Mouse (Mus musculus): ENCODE data around the gene Ifnar1. TPM values are rescaled to one million over a fixed set of nuclear protein-coding genes. Genes with fewer than 3 reads are reported as not detected.
"Not testable (repeated sequence)": the region's sequence is repeated elsewhere in the genome, so short reads cannot be mapped to it uniquely, and the experiment has no call there.

Ifnar1 gene
- 10 to 100 TPM in 1 of 4 experiments, 1 to 10 TPM in 3; 8.4 to 10.3 (median 8.6) TPM for total RNA-seq (2022)

DNA sequence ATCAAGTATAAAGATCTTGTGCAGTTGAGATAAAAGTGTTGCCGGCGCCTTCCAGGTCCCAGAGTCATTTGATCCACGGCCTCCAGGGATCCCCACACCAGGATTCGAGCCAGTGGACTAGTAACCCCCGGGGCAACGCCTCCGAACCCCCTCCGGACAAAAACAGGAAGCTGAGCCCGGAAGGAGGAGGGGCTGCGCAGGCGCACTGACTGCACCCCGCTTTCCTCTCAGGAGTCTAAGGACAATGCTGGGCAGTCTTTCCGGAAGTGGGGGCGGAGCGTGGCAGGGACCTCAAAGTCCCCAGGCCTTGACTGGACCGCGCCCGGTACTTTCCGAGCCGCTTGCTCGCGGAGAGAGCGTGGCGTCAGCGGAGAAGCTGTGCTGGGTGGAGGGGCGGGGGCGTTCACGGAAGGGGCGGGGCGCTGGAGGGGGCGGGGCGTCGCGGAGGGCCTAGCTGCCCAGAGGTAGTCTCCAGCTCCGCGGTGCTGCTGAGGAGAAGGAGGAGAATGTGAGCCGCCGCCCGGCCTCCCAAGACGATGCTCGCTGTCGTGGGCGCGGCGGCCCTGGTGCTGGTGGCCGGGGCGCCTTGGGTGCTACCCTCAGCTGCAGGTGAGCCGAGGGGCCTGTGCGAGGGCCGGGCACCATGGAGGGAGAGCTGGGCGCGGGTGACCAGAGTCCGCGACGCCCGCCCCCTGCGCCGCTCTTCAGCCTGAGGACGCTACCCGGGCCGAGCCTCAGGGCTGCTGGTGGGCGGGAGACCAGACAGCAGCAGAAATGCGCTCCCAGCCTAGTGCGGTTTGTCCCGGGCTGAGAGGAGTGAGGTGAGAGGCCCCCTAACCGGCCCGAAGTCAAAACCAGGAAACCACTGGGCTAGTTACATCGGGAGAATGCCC is at the start of gene Ifnar1:
Gene Ifnar1 (plus strand): TSS at position 431 of the 893 bp plus-strand sequence.
- peak; percentile 98 to 99 for DNase-seq (ENCODE audit: low spot score in 2 of 2)

DNA sequence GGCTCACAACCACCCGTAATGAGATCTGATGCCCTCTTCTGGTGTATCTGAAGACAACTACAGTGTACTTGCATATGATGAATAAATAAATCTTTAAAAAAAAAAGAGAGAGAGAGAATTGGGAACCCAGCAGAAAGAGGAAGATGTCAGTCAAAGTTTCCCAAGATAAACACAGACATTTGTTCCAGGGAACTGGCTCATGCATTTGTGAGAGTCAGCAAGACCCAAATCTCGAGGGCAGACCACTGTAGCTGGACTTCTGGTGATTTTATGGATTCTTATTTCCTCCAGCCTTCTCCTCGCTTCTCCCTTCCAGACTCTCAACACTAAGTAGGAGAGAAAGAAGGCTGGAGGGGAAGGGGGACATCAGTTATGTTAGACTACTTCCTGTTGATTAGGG is 47.0 kb upstream of the Ifnar1 start:
- DNase-seq (ENCODE audit: low spot score in 2 of 2) = no peak

DNA sequence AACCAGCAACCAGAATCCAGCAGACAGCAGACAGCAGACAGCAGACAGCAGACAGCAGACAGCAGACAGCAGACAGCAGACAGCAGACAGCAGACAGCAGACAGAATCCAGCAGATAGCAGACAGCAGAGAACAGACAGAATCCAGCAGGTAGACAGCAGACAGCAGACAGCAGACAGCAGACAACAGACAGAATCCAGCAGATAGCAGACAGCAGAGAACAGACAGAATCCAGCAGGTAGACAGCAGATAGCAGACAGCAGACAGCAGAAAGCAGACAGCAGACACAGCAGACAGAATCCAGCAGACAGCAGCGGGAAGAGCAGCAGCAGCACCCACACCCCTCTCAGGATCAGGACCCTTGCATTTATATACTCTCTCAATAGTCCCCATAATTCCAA is 46.4 kb upstream of the Ifnar1 start:
- not testable (repeated sequence) for DNase-seq (ENCODE audit: low spot score in 2 of 2)

DNA sequence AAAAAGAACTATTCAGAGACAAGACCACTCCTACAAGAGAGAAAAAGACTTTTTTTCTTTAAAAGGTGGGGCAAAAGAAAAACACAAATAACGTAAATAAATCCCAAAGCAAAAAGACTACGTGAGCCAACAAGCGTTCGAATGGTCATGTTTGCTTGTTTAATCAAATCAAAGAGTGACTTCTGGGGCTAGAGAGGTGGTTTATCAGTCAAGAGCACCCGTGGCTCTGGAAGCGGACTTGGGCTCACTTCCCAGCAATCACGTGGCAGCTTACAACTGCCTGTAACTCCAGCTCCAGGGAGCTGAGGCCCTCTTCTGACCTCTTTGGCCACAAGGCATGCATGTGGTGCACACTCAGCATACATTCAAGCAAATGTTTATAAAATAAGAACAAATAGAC is 43.7 kb upstream of the Ifnar1 start:
- peak in 1 of 2 experiments; percentile 33 for DNase-seq (ENCODE audit: low spot score in 2 of 2)

DNA sequence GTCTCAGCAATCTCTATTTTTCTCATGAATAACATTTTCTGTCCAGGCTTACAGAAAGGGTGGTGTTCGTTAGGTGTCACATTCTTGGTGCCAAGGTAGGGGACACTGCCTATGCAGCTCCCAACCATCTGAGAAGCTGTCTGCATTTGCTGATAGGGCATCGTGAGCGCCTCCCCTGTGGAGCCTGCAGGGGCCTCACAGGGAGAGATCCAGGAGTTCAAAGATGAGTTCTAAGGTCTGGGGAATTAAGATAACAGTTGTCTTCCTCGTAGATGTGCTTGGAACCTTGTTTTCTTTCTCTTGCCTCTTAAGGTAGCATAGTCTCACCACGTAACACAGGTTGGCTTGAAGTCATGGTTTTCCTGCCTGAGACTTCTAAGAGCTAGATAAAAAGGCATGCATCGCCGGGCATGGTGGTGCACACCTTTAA is 43.2 kb upstream of the Ifnar1 start:
- no peak for DNase-seq (ENCODE audit: low spot score in 2 of 2)

DNA sequence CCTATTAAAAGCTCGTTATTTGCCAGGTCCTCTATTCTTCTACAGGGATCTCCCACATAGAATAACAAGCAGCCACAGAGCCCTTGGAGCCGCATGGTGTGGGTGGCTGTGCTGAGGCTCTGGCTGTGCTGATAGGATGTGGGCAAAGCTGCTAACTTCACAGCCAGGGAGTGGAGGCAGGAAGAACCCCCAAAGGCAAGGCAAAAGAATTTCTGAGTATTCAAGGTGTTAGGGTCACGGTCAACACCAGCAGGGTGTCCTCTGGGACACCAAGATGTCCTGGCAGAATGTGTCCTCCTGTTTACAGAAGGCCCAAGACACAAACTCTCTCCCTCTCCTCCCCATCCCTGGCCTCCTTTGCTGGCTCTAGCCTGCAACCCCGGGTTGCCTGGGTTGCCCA is 42.6 kb upstream of the Ifnar1 start:
- DNase-seq (ENCODE audit: low spot score in 2 of 2) = no peak

DNA sequence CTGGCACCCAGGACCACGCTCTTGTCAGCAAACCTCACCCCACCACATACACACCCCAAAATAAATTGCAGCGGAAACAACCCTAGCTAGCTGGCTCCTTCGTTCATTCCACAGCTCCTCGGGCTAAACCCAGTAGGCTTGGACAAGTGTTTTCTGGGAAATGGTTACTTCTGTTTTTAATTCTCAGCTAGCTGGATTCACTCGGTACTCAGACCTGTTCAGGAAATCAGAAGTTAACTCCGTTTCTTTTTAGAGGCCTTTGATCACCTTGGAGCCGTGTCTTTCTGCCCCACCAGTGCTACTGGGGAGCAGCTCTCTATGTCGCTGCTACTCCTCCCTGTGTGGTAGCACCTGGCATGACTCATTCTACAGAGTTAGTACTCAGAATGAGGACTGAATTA is 41.8 kb upstream of the Ifnar1 start:
- DNase-seq (ENCODE audit: low spot score in 2 of 2) = no peak

DNA sequence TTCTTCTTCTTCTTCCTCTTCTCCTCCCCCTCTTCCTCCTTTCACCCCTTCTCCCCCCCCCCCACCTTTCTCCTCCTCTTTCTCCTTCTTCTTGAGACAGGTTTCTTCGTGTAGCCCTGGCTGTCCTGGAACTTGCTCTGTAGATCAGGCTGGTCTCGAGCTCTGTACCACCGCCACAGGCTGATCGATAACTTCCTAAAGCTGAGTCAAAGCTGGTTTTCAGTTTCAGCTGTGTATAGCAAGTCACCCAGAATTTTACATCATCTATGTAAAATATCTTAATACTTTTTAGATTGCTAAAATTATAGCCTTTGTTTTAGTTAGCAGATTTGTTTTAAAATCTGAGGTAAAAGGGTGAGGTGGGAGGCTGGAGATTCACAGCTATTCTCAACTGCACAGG is 40.2 kb upstream of the Ifnar1 start:
- no peak for DNase-seq (ENCODE audit: low spot score in 2 of 2)

DNA sequence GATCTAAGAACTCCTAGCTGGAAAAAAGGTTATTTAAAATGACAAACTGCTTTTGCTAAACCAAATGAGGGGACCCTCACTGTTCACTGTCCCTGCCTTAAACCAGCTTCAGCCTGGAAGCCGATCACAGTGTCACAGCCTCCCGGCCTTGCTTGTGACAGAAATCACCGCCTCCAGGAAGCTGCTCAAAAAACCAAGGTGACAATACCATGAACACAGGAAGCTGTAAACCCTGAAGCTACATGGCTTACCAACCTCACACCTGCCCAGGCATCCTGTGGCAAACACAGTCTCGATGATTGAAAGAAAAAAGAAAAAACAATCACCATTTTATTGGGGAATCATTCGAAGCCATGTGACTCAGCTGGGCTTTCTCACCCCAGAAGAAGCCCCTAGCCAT is 39.5 kb upstream of the Ifnar1 start:
- DNase-seq (ENCODE audit: low spot score in 2 of 2) = no peak

DNA sequence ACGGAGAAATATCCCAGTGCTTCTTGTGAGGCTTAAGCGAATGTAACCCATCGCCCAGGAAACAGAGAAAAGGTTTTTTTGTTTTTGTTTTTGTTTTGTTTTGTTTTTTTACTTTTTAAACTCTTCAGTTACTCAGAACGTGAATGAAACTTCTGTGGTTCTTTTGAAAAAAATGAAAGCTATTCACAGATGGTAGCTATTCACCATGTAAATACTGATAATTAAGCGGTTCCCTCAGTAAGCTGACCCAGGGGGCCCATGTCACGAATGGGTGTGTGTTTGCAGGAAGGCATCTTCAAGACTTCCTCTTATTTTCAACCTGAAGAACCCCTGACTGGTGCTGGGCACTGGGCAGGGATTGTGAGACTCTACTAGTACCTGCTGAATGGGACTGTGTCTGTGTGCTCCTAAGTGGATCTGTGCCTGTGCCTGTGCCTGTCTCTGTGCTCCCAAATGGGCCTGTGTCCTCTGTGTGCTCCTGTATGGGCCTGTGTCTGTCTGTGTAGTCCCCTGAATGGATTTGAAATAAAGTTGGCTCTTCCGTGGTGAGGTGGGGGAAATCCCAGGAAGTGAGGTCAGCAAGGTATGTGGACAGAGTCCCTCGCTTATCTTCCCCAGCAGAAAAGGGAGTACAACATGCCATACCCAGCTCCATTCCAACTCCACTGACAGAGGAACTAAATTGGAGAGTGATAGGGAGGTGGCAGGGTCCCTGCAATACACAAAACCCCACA is 38.1 kb upstream of the Ifnar1 start:
- no peak for DNase-seq (ENCODE audit: low spot score in 2 of 2)

DNA sequence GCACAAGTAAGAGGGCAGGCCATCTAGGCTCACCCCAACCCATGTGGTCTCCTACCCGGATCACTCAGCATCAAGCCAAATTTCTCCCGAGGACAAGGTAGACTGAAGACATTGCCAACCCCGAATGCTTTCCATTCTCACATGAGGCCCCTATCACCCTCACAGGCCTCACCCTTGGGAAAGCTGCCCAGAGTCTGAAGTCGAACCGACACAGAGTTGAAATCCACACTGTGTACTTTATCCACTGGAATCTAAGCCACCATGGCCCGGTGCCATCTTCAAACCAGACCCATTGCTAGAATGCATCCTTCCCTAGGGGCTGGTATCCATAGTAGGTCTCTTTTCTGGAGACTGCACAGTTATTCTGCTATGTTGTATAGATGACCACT is 37.5 kb upstream of the Ifnar1 start:
- DNase-seq (ENCODE audit: low spot score in 2 of 2) = no peak

DNA sequence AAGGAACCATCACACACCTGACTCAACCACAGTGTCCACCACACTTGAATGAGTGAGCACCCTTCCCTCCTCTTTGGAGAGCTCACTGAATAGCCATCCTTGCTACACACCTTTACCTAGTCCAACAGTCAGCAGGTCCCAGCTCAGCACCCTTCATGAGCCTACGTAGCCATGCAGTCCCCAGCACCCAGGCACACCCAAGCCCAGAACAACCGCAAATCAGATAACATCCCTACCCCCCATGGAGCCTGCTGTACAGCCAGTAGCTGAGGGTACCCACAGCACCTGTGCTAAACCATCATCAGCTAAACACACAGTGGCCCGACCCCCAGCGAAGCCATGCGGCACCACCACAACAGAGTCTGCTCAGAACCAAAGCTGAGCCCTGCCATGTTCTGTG is 37.0 kb upstream of the Ifnar1 start:
- DNase-seq (ENCODE audit: low spot score in 2 of 2) = no peak

DNA sequence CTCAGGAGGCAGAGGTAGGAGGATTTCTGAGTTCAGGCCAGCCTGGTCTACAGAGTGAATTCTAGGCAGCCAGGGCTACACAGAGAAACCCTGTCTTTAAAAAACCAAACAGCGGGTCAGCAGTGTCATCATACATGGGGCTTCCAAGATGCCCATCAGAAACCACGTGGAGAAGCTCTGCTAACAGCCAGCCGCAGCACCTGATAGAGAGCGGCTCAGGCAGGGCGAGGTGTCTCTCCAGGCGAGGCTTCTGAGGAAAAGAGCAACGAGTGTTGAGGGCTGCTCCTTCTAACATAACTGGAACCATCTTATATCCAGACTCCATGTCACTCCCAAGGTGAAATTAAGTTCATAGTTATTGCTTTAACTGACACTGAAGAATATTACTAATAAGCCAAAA is 36.1 kb upstream of the Ifnar1 start:
- no peak for DNase-seq (ENCODE audit: low spot score in 2 of 2)

DNA sequence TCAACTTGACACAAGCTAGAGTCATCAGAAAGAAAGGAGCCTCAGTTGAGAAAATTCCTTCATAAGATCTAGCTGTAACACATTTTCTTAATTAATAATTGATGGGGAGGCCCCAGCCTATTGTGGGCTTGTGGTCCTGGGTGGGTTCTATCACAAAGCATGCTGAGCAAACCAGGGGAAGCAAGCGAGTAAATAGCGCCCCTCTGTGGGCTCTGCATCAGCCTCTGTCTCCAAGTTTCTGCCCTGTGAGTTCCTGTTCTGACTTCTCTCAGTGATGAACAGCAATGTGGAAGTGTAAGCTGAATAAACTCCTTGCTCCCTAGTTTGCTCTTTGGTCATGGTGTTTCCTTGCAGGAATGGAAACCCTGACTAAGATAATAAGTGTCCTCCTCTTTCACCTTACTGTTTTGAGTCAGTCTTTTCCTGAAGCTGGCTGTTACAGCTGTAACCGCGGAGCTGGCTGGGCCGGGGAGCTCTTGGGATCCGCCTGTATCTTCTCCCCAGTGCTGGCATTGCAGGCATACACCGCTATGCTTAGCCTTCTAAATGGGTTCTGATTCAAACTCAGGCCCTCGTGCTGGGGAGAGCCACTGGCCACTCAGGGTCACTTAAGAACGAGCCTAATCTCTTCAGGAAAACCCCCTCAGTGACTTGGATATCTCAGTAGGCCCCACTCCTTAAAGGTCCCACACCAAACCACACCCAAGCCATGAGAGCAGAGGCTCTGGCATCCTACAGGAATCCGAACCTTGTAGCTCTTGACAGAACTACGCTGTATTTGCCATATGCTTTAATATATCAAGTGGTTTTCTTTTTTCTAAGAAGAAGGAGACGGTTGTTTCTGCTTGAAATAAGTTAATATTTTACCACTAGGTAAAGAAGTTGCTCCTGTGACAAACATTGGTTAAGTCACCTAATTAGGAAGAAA is 34.6 kb upstream of the Ifnar1 start:
- no peak for DNase-seq (ENCODE audit: low spot score in 2 of 2)

DNA sequence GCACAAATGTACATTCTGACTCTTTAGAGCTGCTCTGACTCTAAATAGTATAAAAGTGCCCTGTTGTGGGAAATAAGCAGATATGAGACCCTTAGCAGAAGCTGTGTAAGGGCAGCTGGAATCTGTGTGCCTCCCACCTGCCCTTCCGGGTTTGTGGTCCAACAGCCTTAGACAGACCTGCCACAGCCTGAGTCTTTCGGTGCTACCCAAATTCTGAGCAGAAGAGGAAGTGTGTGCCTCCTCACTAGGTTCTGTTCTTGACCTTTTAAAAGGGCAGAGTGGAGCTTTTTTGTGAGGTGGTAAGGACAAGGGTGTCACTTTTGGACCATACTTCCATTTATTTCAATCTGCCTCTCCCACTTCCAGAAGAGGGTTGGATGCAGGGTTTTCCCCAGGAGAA is 33.1 kb upstream of the Ifnar1 start:
- DNase-seq (ENCODE audit: low spot score in 2 of 2) = no peak

DNA sequence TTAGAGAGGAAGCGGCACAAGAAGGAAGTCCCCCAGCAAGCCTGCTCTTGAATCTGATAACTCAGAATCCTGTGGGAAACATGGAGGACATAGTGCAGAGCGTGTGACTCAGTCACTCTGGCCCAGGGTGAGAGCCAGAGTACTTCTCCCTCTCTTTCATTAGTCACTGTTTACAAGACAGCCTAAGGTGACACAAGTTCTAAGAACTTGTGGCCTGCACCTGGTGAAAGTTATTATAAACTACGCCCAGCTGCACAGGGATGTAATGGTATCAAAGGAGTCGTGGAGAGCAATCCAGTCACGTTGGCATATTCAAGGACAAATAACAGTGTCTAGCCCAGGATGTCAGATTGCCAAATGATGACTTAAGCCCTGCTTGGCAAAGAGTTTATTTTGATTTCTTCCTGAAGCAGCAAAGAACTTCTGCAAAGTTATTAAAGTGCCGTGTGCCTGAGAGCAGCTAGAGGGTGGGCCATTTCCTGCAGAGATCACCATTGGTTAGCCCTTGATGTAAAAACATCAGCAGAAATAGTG is 32.6 kb upstream of the Ifnar1 start:
- no peak for DNase-seq (ENCODE audit: low spot score in 2 of 2)

DNA sequence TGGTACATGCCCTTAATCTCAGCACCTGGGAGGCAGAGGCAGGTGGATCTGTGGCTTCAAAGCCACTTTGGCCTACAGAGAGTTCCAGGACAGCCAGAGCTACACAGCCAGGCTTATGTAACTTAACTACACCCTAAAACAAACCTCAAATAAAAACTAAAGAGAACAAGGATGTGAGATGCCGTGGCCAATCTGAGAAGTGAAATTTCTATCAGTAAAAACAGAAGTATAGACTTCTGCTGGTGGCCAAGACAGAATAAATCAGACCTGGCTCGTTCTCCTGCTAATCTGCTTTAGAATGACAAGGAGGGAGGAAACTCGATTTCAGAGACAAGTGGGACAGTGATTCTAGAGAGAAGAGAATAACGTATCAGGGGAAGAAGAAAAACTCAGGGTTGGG is 29.2 kb upstream of the Ifnar1 start:
- no peak for DNase-seq (ENCODE audit: low spot score in 2 of 2)

DNA sequence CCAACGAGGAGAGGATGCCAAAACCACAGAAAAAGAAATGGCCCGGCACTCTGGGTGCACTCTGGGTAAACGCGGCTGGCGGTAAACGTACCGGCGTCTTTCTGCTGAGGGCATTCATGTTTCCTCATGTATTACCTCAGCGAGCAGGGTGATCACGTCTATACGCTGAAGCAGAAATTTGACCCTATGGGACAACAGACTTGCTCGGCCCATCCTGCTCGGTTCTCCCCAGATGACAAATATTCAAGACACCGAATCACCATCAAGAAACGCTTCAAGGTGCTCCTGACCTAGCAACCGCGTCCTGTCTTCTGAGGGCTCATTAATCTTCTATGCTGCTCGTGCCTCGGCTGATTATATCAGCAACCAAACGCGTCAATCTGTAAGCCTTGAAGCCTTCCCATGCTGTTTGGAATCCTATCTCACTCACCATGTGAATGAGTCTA is 26.7 kb upstream of the Ifnar1 start:
- no peak for DNase-seq (ENCODE audit: low spot score in 2 of 2)

DNA sequence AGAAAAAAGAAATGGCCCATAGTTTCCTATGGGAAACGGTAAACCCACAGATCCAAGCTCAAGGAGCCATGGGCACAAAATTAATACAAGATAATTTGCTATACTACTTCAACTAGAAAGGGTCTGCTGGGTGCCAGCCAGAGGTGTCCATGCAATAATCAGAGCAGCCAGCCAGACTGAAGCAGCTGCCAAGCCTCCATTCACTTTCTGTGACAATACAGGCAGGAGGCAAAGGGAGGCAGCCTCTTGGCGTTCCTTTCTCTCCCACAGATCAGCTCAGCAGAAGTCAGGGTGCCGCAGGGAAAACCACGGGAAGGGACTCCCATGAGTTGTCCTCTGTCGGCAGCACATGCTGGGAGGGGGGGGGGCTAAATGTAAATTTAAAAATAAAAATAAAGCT is 26.1 kb upstream of the Ifnar1 start:
- DNase-seq (ENCODE audit: low spot score in 2 of 2) = no peak

DNA sequence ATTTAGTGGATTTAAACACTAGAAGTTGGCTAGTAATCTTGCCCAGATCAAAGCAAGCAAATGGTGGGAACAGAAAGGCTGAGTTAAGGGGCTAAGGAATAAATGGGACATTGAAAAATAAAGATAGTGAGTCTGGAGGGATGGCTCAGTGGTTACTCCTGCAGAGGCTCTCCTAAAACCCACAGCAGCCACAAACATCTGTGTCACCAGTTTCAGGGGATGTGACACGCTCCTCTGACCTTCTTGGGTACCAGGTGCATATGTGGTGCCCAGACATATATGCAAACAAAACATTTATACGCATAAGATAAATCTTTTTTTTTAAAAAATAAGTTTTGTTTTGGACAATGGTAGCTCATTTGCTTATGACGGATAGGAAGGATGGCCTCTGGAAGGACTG is 25.6 kb upstream of the Ifnar1 start:
- DNase-seq (ENCODE audit: low spot score in 2 of 2) = no peak

DNA sequence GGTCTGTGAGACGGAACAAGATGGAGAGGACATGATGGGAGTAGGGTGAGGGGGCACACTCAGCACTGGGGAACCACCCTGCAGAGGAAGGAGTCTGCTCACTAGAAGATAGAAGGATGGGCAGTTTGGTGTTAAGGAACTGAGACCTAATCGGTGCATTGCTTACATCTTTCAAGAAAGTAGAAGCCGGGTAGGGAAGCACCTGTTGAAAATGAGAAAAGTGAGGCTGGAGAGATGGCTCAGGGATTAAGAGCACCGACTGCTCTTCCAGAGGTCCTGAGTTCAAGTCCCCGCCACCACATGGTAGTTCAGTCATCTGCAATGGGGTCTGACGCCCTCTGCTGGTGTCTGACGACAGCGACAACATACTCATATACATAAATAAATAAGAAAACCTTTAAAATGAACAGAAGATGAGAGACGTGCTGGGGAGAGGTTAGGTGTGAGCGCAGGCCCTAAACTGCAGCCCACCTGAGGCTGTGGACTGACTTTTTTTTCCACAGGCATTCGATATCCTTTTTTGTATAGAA is 25.1 kb upstream of the Ifnar1 start:
- no peak for DNase-seq (ENCODE audit: low spot score in 2 of 2)

Data from gastrocnemius, adult 8-10 months (tissue).